Mouse (Mus musculus): Measurements from ENCODE around the gene Rnase4.
A peak's percentile ranks its signal among the peaks of the same experiment; 100 is the strongest.

Rnase4 gene

GRCm38 (mm10) chr14:51127648-51128258 is 36.9 kb downstream of the Rnase4 start:
- no peak for DNase-seq (ENCODE audit: low spot score in 2 of 2)

DNA sequence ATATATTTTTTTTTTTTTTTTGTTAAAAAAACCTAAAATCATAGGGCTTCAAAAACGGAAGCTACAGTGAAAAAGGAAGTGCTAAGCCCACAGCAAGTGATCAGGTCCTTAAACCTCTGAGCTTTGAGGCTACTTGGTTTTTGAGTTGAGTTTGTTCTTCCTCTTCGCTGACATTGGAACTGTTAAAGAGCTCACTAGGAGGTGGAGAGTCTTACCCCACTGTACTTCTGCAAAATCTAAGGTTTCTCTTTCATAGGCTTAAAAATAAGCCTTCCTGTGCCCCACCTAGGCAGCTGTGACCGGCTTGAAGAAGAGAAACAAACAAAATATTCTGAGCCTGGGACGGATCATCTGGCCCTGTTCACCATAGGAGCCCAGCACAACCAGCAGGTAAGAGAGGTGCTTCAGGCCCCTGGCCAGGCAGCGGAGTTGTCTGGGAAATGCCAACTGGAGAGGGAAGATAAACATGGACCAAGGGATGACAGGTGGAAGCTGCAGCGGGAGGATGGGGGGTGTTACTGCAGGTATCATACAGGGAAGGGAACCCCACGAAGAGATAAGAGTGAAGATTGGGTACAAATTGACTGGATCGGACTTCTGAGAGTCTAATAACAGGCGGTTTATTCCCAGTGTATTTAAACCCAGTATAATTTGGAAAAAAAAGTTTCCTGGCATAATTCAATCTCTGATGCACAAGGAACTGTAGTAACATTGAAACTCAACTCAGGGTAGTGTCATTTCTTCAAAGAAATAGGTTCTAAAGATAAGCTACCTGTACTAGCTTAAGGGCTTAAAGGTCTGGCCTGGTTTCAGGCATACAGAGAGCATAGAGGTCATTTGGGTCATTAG is 38.1 kb downstream of the Rnase4 start:
- no peak for DNase-seq (ENCODE audit: low spot score in 2 of 2)

GRCm38 (mm10) chr14:51129624-51129975 is 38.7 kb downstream of the Rnase4 start:
- no peak for DNase-seq (ENCODE audit: low spot score in 2 of 2)

DNA sequence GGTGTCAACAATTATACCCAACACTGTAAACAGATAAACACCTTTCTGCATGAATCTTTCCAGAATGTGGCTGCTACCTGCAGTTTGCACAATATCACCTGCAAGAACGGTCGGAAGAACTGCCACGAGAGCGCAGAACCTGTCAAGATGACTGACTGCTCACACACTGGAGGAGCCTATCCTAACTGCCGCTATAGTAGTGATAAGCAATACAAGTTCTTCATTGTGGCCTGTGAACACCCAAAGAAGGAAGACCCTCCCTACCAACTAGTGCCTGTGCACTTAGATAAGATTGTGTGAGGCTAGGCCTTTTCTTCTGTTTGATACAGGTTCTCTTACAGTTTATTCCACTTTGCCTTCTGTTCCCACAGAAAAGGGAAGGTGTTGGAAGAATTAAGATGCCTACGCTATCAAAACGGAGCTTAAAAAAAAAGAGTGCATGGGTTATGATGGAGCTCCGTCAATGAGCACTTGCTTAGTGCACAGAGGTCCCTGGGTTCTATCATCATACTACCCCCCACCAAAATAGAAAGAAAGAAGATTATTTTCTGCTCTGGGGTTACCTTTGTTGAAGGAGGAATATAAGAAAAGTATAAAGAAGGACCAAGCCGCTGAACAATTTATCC is 39.6 kb downstream of the Rnase4 start:
- DNase-seq (ENCODE audit: low spot score in 2 of 2): no peak

DNA sequence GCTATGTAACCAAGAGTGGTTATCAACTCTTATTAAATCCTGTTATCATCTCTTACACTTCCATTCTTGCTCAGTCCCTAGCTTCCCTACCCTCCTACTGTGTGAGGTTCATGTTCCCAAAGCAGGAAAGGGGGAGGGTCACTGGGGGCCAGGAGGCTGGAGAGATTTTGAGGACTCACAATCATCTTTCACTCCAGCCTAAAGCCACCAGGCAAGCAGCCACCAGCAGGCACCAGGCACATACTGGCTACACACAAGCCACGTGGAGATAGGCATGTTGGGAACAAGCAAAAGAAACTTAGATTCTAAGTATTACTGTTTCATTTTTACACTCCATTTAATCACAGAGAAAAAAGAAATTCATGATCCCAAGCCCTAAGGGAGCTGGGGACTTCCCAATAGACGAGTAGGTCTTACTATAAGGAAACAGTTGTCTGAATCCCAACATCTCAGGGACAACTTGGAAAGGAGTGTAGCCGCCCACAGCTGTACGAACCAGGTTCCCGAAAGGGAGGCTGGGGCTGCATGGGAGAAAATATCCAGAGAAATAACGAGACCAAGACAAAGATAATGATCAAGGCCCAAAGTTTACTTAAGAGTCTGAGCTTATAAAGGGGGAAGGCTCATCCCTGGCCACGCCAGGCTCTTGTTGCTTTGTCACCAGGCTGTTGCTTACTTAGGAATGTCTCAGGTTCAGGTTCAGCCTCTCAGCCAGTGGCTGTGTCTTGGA is 40.4 kb downstream of the Rnase4 start:
- DNase-seq (ENCODE audit: low spot score in 2 of 2): no peak

- no peak for DNase-seq (ENCODE audit: low spot score in 2 of 2)
These were observed 41.5 kb downstream of the Rnase4 start for GRCm38 (mm10) chr14:51132372-51132771.

GRCm38 (mm10) chr14:51140342-51140741 is 49.5 kb downstream of the Rnase4 start:
- no peak for DNase-seq (ENCODE audit: low spot score in 2 of 2)

DNA sequence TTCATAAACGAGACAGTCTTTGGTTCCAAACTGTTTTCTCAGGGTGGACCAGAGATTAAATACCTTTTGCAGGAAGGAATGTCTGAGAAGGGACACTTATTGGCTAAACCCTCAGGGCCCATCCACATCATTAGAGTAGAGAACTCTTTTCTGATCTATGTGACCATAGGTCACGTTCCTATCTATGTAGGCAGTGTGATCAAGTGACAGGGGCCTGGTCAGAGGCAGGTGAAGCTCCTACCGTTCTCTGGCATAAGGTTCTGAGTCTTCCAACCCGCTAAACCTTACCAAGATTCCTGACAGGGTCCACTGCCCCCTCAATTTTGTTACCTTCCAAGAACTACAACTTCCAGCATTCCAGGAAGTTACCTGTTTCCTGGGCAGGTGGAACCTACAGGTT is 51.2 kb downstream of the Rnase4 start:
- no peak for DNase-seq (ENCODE audit: low spot score in 2 of 2)

DNA sequence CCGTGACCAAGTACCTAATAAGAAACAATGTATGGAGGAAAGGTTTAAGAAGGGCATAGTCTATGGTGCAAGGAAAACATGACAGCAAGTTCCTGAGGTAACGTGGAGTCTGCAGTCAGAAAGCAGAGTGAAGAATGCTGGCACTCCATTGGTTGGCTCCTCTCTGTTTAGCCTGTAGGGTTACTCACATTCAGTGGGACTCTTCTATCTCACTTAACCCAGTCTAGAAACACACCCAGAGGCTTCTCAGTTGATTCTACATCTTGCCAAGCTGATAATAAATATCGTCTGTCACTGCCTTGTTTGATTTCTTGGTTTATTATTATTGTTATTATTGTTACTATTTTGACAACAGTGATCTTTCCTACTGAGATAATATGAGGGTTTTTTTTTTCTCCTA is 51.7 kb downstream of the Rnase4 start:
- no peak for DNase-seq (ENCODE audit: low spot score in 2 of 2)

DNA sequence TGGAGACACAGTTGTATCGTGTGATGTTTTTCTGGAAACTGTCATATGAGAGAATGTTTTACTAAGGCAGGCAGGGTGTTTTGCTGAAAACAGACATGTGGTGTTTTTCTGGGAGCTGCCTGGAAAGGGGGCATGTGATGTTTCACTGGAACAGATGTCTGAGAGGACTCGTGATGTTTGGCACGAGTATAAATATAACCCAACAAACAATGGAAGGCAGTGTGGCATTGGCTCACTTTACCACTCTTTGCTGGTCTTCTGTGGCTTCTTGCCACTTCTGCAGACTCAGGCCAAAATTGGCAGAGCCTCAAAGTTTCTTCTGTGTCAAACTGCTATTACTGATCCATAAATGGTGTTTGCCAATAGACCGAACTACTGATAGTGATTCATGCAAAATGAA is 52.4 kb downstream of the Rnase4 start:
- peak; percentile 23 for DNase-seq (ENCODE audit: low spot score in 2 of 2)

DNA sequence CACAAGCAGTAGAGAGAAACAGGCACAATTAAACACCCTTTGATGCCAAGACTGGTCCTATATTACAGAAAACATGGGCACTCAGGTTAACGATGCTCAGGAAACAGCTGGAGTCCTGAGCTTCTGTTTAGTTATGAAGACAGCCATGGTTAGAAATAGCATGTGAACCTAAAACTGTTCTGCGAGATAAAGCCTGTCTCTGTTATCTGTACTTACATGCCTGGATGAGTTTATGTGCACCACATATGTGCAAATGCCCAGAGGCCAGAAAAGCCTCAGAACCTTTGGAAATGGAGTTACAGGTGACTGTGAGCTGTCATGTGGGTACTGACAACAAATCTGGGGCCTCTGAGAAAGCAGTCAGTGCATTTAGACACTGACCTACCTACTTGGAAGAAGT is 53.1 kb downstream of the Rnase4 start:
- DNase-seq (ENCODE audit: low spot score in 2 of 2): no peak

DNA sequence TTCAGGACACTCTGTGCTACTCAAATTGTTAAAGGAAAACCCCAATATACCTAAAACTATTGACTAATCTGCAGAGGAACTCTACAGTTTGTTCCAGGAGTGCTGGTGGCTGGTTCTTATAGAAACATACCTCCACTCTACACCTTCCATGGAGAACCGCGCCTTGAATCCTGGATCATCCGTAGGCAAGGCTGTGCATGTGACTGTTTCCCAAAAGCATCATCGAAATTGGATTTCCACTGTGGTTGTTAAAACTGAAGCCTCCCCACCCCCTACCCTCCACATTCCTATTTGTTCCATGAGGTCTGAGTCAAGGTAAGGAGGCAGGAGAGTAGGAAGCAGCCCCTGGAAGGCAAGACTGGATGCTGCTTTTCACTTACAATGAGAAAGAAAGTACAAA is 53.6 kb downstream of the Rnase4 start:
- DNase-seq (ENCODE audit: low spot score in 2 of 2): no peak

DNA sequence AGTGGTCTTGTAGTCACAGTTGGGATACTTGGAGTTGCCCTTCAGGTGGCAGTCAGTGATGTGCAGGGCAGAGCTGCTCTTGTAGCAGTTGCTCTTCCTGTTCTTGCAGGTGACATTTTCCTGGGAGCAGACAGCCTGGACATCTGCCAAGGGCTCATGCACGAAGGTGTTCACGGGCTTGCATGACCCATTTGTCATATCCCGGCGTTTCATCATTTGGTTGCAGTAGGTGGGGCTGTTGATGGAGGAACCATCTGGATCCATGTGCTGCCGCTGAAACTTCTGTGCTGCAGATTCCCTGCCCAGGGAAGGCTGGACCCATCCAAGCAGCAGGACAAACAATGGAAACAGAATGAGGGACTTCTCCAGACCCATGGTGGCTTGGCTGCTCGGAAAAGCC is 54.6 kb downstream of the Rnase4 start:
- DNase-seq (ENCODE audit: low spot score in 2 of 2): no peak

- no peak for DNase-seq (ENCODE audit: low spot score in 2 of 2)
These were observed 55.8 kb downstream of the Rnase4 start, which contains the start of gene Rnase1 for GRCm38 (mm10) chr14:51146685-51147084. Gene Rnase1, minus strand, starts transcription at chr14:51146785.

DNA sequence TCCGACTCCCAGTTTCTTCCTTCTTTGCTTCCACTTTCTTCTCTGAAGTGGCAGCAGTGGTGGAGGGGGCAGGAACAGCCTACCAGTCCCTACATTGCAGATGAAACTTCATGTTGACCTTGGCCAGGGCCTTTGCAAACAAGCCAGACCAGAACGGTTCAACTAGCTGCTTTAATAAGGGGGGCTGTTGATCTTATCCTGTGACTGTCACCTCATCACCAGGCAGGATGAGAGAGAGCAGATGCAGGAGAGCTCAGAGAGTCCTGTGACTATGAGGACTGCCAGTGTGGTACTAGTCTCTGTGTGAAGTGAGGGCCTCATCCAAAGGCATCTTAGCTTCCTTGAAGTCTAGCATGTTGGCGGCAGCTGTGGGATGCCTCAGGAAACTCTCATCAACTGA is 57.1 kb downstream of the Rnase4 start:
- DNase-seq (ENCODE audit: low spot score in 2 of 2): no peak

GRCm38 (mm10) chr14:51149164-51149563 is 58.3 kb downstream of the Rnase4 start:
- DNase-seq (ENCODE audit: low spot score in 2 of 2): no peak

- no peak for DNase-seq (ENCODE audit: low spot score in 2 of 2)
These were observed 59.4 kb downstream of the Rnase4 start for GRCm38 (mm10) chr14:51150206-51150831.

DNA sequence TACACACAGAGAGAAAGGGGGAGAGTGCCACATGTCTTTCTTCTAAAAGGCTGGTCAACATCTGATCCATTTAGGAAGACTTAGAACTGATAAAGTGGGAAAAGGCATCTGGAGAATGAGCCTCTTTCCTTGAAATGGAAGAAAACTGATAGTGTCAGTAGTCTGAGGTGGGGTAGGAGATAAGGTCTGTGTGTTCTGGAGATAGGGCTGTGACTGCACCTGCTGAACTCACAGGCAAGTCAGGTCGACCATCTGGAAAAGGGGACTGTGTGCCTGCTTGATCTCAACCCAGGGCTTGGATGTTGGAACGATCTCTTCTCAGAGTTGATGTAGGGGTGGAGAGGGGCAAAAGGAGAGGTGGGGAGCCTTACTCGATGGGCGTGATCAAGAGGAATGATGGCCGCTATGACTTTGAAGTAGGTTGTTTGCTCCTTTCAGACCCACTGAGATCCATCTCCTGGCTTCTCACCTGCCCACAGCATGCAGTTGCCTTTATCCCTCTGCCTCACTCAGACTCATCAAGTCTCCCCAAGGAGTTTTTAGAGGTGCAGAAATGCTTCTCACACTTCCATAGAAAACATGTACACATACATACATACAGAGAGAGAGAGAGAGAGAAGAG is 61.5 kb downstream of the Rnase4 start:
- DNase-seq (ENCODE audit: low spot score in 2 of 2): no peak
